Mouse (Mus musculus) CH12.LX (cell line): ENCODE results near the gene Rnf31. TPM values are rescaled to one million over a fixed set of nuclear protein-coding genes. Genes with fewer than 3 reads are reported as not detected.
A peak's percentile ranks its signal among the peaks of the same experiment; 100 is the strongest.

Source experiments
- DNase-seq: peaks from one replicate; pipeline ENCODE4 v3.0.0-alpha.2; 2013; ENCODE audit errors: extremely low read depth
- H3K27ac ChIP-seq: 2 replicates; pipeline ENCODE4 v1.5.1; 2012; ENCODE audit warnings: low read depth, mild to moderate bottlenecking, control low read depth, moderate library complexity; ENCODE audit not compliant: insufficient read depth
- H3K27me3 ChIP-seq: replicated peaks from 2 replicates; pipeline ENCODE3; 2012; ENCODE audit warnings: inconsistent platforms
- H3K36me3 ChIP-seq, 2 experiments: replicated peaks in 1 of 2; 2 replicates each; pipeline versions ENCODE3 to v1.6.1; 2012; ENCODE audit warnings: inconsistent platforms in 1 of 2, low read length in 1 of 2, mild to moderate bottlenecking in 1 of 2, mixed read lengths in 1 of 2, moderate library complexity in 1 of 2; ENCODE audit not compliant: control insufficient read depth in 1 of 2, insufficient read depth in 1 of 2
- H3K4me1 ChIP-seq, 2 experiments: 2 replicates each; pipeline ENCODE4 v1.6.1; 2012; ENCODE audit warnings: inconsistent platforms in 1 of 2, moderate library complexity in 1 of 2; ENCODE audit not compliant: insufficient read depth in 2 of 2, control insufficient read depth in 1 of 2
- H3K4me2 ChIP-seq: 2 replicates; pipeline ENCODE4 v1.6.1; 2012; ENCODE audit warnings: low read depth, mild to moderate bottlenecking, control low read depth; ENCODE audit not compliant: poor library complexity, insufficient read depth, severe bottlenecking
- H3K4me3 ChIP-seq, 3 experiments: fragments of 150-350 bp in 1 of 3; sonication (generic) in 1 of 3; replicated peaks in 1 of 3; 2 replicates each; pipeline versions ENCODE3 to v1.5.1; 2011 to 2012; ENCODE audit warnings: low read depth in 2 of 3, low read length in 2 of 3, mild to moderate bottlenecking in 2 of 3, moderate library complexity in 2 of 3, control low read depth in 1 of 3, improper control_type of control experiment in 1 of 3, inconsistent platforms in 1 of 3, mixed read lengths in 1 of 3; ENCODE audit not compliant: poor library complexity in 1 of 3
- H3K79me2 ChIP-seq: replicated peaks from 2 replicates; pipeline ENCODE4 v1.6.1; 2012; ENCODE audit warnings: mild to moderate bottlenecking, moderate library complexity; ENCODE audit not compliant: control insufficient read depth, poor library complexity, insufficient read depth, severe bottlenecking; ENCODE audit errors: extremely low read depth
- H3K9ac ChIP-seq: 2 replicates; pipeline ENCODE4 v1.6.1; 2012; ENCODE audit warnings: low read depth, mild to moderate bottlenecking, control low read depth, moderate library complexity; ENCODE audit not compliant: insufficient read depth
- H3K9me3 ChIP-seq: replicated peaks from 2 replicates; pipeline ENCODE3; 2012; ENCODE audit warnings: low read length, inconsistent platforms, mixed read lengths
- BHLHE40 ChIP-seq: IDR thresholded peaks from 2 replicates; pipeline ENCODE4 v1.6.1; 2011; ENCODE audit warnings: mild to moderate bottlenecking, low read depth, low read length, improper control_type of control experiment
- CTCF ChIP-seq, 2 experiments: IDR thresholded peaks in 1 of 2; conservative IDR thresholded peaks in 1 of 2; 2 replicates each; pipeline ENCODE4 v1.5.1; 2011 to 2012; ENCODE audit warnings: low read depth in 2 of 2, low read length in 2 of 2, improper control_type of control experiment in 1 of 2, inconsistent platforms in 1 of 2, mild to moderate bottlenecking in 1 of 2, moderate library complexity in 1 of 2
- IRF4 ChIP-seq: IDR thresholded peaks from 2 replicates; pipeline ENCODE4 v1.6.1; 2014; ENCODE audit warnings: low read depth, mild to moderate bottlenecking, inconsistent platforms, low read length, improper control_type of control experiment
- JUND ChIP-seq: conservative IDR thresholded peaks from 2 replicates; pipeline ENCODE4 v1.6.1; 2011; ENCODE audit warnings: low read depth, low read length, improper control_type of control experiment
- KAT2A ChIP-seq: IDR thresholded peaks from 2 replicates; pipeline ENCODE4 v1.6.1; 2012; ENCODE audit warnings: low read length, improper control_type of control experiment, inconsistent platforms; ENCODE audit not compliant: insufficient replicate concordance
- MAFK ChIP-seq: IDR thresholded peaks from 2 replicates; pipeline ENCODE4 v1.6.1; 2011; ENCODE audit warnings: low read length, improper control_type of control experiment; ENCODE audit not compliant: insufficient replicate concordance
- MAX ChIP-seq: IDR thresholded peaks from 2 replicates; pipeline ENCODE4 v1.6.1; 2011; ENCODE audit warnings: low read length, improper control_type of control experiment
- MXI1 ChIP-seq: IDR thresholded peaks from 2 replicates; pipeline ENCODE4 v1.6.1; 2011; ENCODE audit warnings: mild to moderate bottlenecking, low read depth, low read length, improper control_type of control experiment
- POLR2A ChIP-seq: IDR thresholded peaks from 2 replicates; pipeline ENCODE4 v1.6.1; 2011; ENCODE audit warnings: low read depth, mild to moderate bottlenecking, improper control_type of control experiment, low read length
- TCF12 ChIP-seq: IDR thresholded peaks from 2 replicates; pipeline ENCODE4 v1.6.1; 2014; ENCODE audit warnings: low read depth, mild to moderate bottlenecking, inconsistent platforms, low read length, improper control_type of control experiment
- UBTF ChIP-seq: IDR thresholded peaks from 2 replicates; pipeline ENCODE4 v1.6.1; 2012; ENCODE audit warnings: low read depth, mild to moderate bottlenecking, inconsistent platforms, low read length, improper control_type of control experiment, moderate library complexity
- USF1 ChIP-seq: IDR thresholded peaks from 2 replicates; pipeline ENCODE4 v1.6.1; 2014; ENCODE audit warnings: low read depth, mild to moderate bottlenecking, inconsistent platforms, low read length, improper control_type of control experiment
- ZKSCAN1 ChIP-seq: IDR thresholded peaks from 2 replicates; pipeline ENCODE4 v1.6.1; 2012; ENCODE audit warnings: low read depth, inconsistent platforms, low read length, improper control_type of control experiment, borderline replicate concordance
- ZNF384 ChIP-seq: IDR thresholded peaks from 2 replicates; pipeline ENCODE4 v1.6.1; 2012; ENCODE audit warnings: low read depth, low read length, improper control_type of control experiment, inconsistent platforms
- dilution Hi-C: fragments of 300-500 bp; cut with MboI; formaldehyde crosslinking; loops from 2 replicates; pipeline ENCODE4 v1.14.3; 2020; ENCODE audit warnings: low sequenced_read_pairs; ENCODE audit not compliant: extremely low pct_unique_long_range_greater_than_20kb, extremely low pct_ligation_motif_present
- in situ Hi-C: fragments of 300-500 bp; cut with MboI; formaldehyde crosslinking; loops from 3 replicates; pipeline ENCODE4 v1.14.3; 2019; ENCODE audit warnings: low sequenced_read_pairs, low pct_ligation_motif_present, low pct_unique_long_range_greater_than_20kb, mixed read lengths
- polyA plus RNA-seq: library from polyadenylated mRNA; unstranded; fragments of >175 nt; gene quantifications from 2 replicates; pipeline ENCODE4 v1.2.1, GENCODE M21; 2012; ENCODE audit warnings: low read depth; ENCODE audit not compliant: insufficient read length
- total RNA-seq, 2 experiments: library from RNA; depleted of rRNA; stranded (reverse); fragments of 300-350 nt in 1 of 2; fragments of >200 nt in 1 of 2; gene quantifications; 2 replicates each; pipeline ENCODE4 v1.2.3; 2012 to 2014

Rnf31 gene
- total and polyA plus RNA-seq, 3 experiments: 3.8 to 22.6 (median 15.9) TPM

- DNase-seq: no peak
- Histone ChIP-seq H3K36me3 (peaks cover 19 to 38% of the 10 kb centered on the region in 2 experiments), H3K79me2 (peaks cover 12% of the 10 kb centered on the region), H3K4me1 (peaks cover 17 to 41% of the 10 kb centered on the region in 2 experiments), H3K4me2 (peak overlapping the region; percentile 92), H3K9me3 (no peaks in the 10 kb centered on the region), H3K4me3 (peak overlapping the region; percentile 35 to 96 (median 95)), H3K9ac (peak overlapping the region; percentile 83; the same call in 1 of the 2 replicates), H3K27ac (peak overlapping the region; percentile 32; the same call in 1 of the 2 replicates), H3K27me3 (no peaks in the 10 kb centered on the region)
- TF ChIP-seq TCF12: no peak
- no peak for TF ChIP-seq MXI1
- no peak for TF ChIP-seq BHLHE40
- peak; percentile 90 for TF ChIP-seq ZKSCAN1
- TF ChIP-seq CTCF (conservative IDR thresholded peaks at IDR 0.05 in 1 of 2, IDR thresholded peaks at IDR 0.05 in 1 of 2; ENCODE audit: low read depth in 2 of 2, low read length in 2 of 2): peak in 1 of 2 experiments; percentile 31; a peak in 2 of 4 replicates
- dilution Hi-C loops: no loop called here
- in situ Hi-C loops: no loop called here
These were observed 11.7 kb upstream of the Rnf31 start for GRCm38 (mm10) chr14:55579511-55580496.

GRCm38 (mm10) chr14:55580731-55581130 is 10.8 kb upstream of the Rnf31 start:
- no peak overlapping the region; the same call in 1 of the 2 replicates for H3K4me2 ChIP-seq
- no peaks in the 10 kb centered on the region for H3K9me3 ChIP-seq
- H3K27ac ChIP-seq: peak overlapping the region; percentile 32
- H3K79me2 ChIP-seq: peaks cover 12% of the 10 kb centered on the region
- dilution Hi-C loops: no loop called here
- TF ChIP-seq IRF4 (peak; percentile 24; the same call in 1 of the 2 replicates), CTCF (conservative IDR thresholded peaks at IDR 0.05 in 1 of 2, IDR thresholded peaks at IDR 0.05 in 1 of 2; ENCODE audit: low read depth in 2 of 2, low read length in 2 of 2) (no peak), ZNF384 (no peak), POLR2A (no peak), MAX (no peak), BHLHE40 (0 out of 2 replicates have a peak, but pooled peaks have one; percentile 25), MAFK (no peak), KAT2A (no peak), UBTF (0 out of 2 replicates have a peak, but pooled peaks have one; percentile 71), USF1 (peak; percentile 18; the same call in 1 of the 2 replicates), JUND (no peak)
- TF ChIP-seq, all 38 proteins: peak for 4
- in situ Hi-C loops: no loop called here
- Histone ChIP-seq H3K36me3 (peaks cover 19 to 40% of the 10 kb centered on the region in 2 experiments), H3K27me3 (no peaks in the 10 kb centered on the region), H3K4me1 (peaks cover 20 to 48% of the 10 kb centered on the region in 2 experiments), H3K4me3 (no peak overlapping the region), H3K9ac (no peak overlapping the region)
- no peak for DNase-seq
